Mouse (Mus musculus) thymus, adult 2 months (tissue): ENCODE measurements at regions not wholly inside any gene's neighbourhood (a gene's known extent, or its start where the extent isn't known, plus 50 kb on each side); places are given as distances from the start of the nearest gene placed in this dataset.

Experiments
- DNase-seq: peaks from one replicate; pipeline ENCODE4 v3.0.0; 2021
- H3K27ac ChIP-seq: fragments of 200-500 bp; 2 replicates; pipeline ENCODE4 v1.5.1; 2012; ENCODE audit warnings: low read length, control low read depth; ENCODE audit not compliant: control insufficient read depth, insufficient read depth
- H3K27me3 ChIP-seq: fragments of 200-500 bp; 2 replicates; pipeline ENCODE4 v1.6.1; 2012; ENCODE audit warnings: mild to moderate bottlenecking, low read length, moderate library complexity, mixed read lengths; ENCODE audit not compliant: control insufficient read depth, insufficient read depth
- H3K36me3 ChIP-seq: fragments of 200-500 bp; 2 replicates; pipeline ENCODE4 v1.6.1; 2012; ENCODE audit warnings: mild to moderate bottlenecking, low read length, moderate library complexity; ENCODE audit not compliant: control insufficient read depth, insufficient read depth
- H3K4me1 ChIP-seq: fragments of 200-500 bp; replicated peaks from 2 replicates; pipeline ENCODE4 v1.6.1; 2012; ENCODE audit warnings: low read length; ENCODE audit not compliant: control insufficient read depth, insufficient read depth
- H3K4me3 ChIP-seq: fragments of 200-500 bp; 2 replicates; pipeline ENCODE4 v1.5.1; 2012; ENCODE audit warnings: mild to moderate bottlenecking, low read length, control low read depth, moderate library complexity; ENCODE audit not compliant: control insufficient read depth, insufficient read depth
- CTCF ChIP-seq: fragments of 200-500 bp; IDR thresholded peaks from 2 replicates; pipeline ENCODE4 v1.5.1; 2012; ENCODE audit warnings: mild to moderate bottlenecking, control low read depth, low read length, moderate library complexity, borderline replicate concordance; ENCODE audit not compliant: control insufficient read depth, poor library complexity, insufficient read depth; ENCODE audit errors: extremely low read depth
- POLR2A ChIP-seq: fragments of 200-500 bp; IDR thresholded peaks from 2 replicates; pipeline ENCODE4 v1.6.1; 2012; ENCODE audit warnings: mild to moderate bottlenecking, low read length, control low read depth, moderate library complexity; ENCODE audit not compliant: control insufficient read depth, poor library complexity, insufficient read depth; ENCODE audit errors: extremely low read depth
- WGBS: fragments of 180-500 bp; shearing (Covaris S2); methylation state at CpG from one replicate; pipeline ENCODE4 v1.1.7; 2018; 5-methylcytosine and 5-hydroxymethylcytosine counted together

GRCm38 (mm10) chr5:133828226-133828625, 271.3 kb upstream of the Castor2 start:
- no peaks in the 10 kb centered on the region for H3K4me1 ChIP-seq
- H3K27ac ChIP-seq: no peak overlapping the region
- no peak for DNase-seq
- no peak overlapping the region for H3K4me3 ChIP-seq
- TF ChIP-seq POLR2A: no peak
- no peak for TF ChIP-seq CTCF
- H3K36me3 ChIP-seq: no peaks in the 10 kb centered on the region
- no peaks in the 10 kb centered on the region for H3K27me3 ChIP-seq
- WGBS: 96% methylated on average over 13 of the region's 13 CpGs

DNA sequence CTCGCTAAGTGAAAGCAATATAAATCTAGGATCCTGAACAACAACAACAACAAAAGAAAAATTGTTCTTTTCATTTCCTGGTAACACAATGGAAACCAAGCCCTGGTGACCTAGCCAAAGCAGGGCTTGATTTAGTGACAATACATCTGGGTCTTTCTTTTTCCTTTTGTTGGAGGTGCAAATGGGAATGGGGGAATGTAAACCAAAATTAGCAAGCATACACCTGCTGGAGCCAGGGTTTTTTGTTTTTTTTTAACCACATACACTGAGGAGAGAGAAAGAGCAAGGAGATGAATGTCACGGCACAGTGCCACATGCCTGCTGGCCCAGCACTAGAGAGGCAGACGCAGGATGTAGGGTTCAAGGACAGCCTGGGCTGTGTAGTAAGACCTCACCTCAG, 275.6 kb upstream of the Castor2 start:
- WGBS: 89% methylated on average over 3 of the region's 3 CpGs
- Histone ChIP-seq H3K36me3 (no peaks in the 10 kb centered on the region), H3K4me1 (no peaks in the 10 kb centered on the region; the same call in 1 of the 2 replicates), H3K27ac (no peak overlapping the region), H3K27me3 (no peaks in the 10 kb centered on the region), H3K4me3 (no peak overlapping the region)
- no peak for TF ChIP-seq CTCF
- TF ChIP-seq POLR2A: no peak
- DNase-seq: no peak

GRCm38 (mm10) chr5:133821273-133821672, 278.2 kb upstream of the Castor2 start:
- H3K4me3 ChIP-seq: no peak overlapping the region
- no peaks in the 10 kb centered on the region; the same call in 1 of the 2 replicates for H3K4me1 ChIP-seq
- no peak for TF ChIP-seq CTCF
- WGBS: 96% methylated on average over 3 of the region's 3 CpGs
- H3K27me3 ChIP-seq: no peaks in the 10 kb centered on the region
- no peak overlapping the region for H3K27ac ChIP-seq
- no peak for DNase-seq
- H3K36me3 ChIP-seq: no peaks in the 10 kb centered on the region

GRCm38 (mm10) chr5:133815462-133815861, 284.0 kb upstream of the Castor2 start:
- Histone ChIP-seq H3K36me3 (no peaks in the 10 kb centered on the region), H3K27ac (peak overlapping the region; percentile 29; the same call in 1 of the 2 replicates), H3K4me1 (no peaks in the 10 kb centered on the region), H3K27me3 (no peaks in the 10 kb centered on the region), H3K4me3 (no peak overlapping the region)
- 84% methylated on average over 5 of the region's 5 CpGs for WGBS
- no peak for DNase-seq
- TF ChIP-seq POLR2A (no peak), CTCF (no peak)

- no peak for DNase-seq
- H3K27ac ChIP-seq: no peak overlapping the region
- H3K27me3 ChIP-seq: no peaks in the 10 kb centered on the region
- no peaks in the 10 kb centered on the region for H3K4me1 ChIP-seq
- H3K4me3 ChIP-seq: no peak overlapping the region
- H3K36me3 ChIP-seq: no peaks in the 10 kb centered on the region
- no peak for TF ChIP-seq POLR2A
- no peak for TF ChIP-seq CTCF
- WGBS: 82% methylated on average over 6 of the region's 6 CpGs
These were observed 285.1 kb upstream of the Castor2 start for GRCm38 (mm10) chr5:133814436-133814835.

- no peaks in the 10 kb centered on the region for H3K27me3 ChIP-seq
- no peak for TF ChIP-seq CTCF
- no peak for TF ChIP-seq POLR2A
- no peaks in the 10 kb centered on the region for H3K4me1 ChIP-seq
- no peak overlapping the region for H3K4me3 ChIP-seq
- H3K36me3 ChIP-seq: no peaks in the 10 kb centered on the region
- WGBS: 62% methylated on average over 6 of the region's 6 CpGs
- DNase-seq: no peak
- H3K27ac ChIP-seq: no peak overlapping the region
These were observed 287.3 kb upstream of the Castor2 start for GRCm38 (mm10) chr5:133812216-133812615.

DNA sequence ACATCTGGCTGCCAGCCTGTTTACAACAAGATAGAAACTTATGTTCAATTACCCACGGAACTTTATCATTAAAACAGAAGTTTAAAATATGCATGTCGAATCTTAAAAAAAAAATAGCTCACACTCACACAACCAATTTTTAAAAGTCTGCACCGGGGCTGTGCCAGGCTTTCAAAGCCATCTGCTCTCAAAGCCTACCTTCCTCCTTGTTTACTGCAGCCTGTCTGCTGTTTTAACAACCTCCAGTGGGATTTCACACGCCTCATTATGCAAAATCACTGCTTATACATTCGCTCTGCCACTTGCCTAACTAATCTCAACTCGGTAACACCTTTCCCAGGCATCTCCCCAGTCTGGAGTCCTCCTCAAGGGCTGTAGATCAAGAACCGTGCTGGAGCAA, 292.6 kb upstream of the Castor2 start:
- DNase-seq: no peak
- H3K27me3 ChIP-seq: no peaks in the 10 kb centered on the region
- H3K4me3 ChIP-seq: no peak overlapping the region
- TF ChIP-seq CTCF: no peak
- TF ChIP-seq POLR2A: no peak
- 59% methylated on average over 7 of the region's 7 CpGs for WGBS
- H3K27ac ChIP-seq: no peak overlapping the region
- H3K4me1 ChIP-seq: no peaks in the 10 kb centered on the region
- H3K36me3 ChIP-seq: no peaks in the 10 kb centered on the region
